Mouse (Mus musculus) kidney, adult 2 months (tissue): ENCODE data around the gene Kcnn1.

Experiments used
- CTCF ChIP-seq: fragments of 200-500 bp; conservative IDR thresholded peaks from 2 replicates; pipeline ENCODE4 v1.5.1; 2011; ENCODE audit warnings: low read depth, mild to moderate bottlenecking, control low read depth, low read length, moderate library complexity, mixed read lengths; ENCODE audit not compliant: insufficient read depth, insufficient read length
- POLR2A ChIP-seq: fragments of 200-500 bp; IDR thresholded peaks from one replicate; pipeline ENCODE4 v1.6.1; 2011; ENCODE audit warnings: low read depth, low read length, control low read depth

DNA sequence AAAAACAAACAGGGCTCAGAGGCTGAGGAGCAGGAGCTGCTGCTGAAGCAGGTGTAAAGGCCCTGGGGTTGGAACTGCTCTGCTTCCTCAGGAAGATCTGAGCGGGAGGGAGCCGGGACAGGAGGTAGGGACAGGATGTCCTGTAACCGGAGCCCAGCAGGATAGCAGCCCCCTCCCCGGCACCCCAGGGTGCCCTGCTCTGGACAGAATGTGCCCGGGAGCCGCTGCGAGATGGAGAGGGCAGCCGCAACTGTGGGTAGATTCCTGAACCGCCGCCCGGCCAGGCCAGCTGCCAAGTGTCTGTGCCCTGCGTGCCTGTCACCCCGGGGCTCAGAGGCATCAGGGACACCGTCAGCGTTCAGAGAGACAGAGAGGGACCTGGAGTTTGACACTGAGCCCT lies 29.5 kb downstream of the Kcnn1 start:
- no peak for TF ChIP-seq POLR2A
- TF ChIP-seq CTCF: no peak
